Mouse (Mus musculus) embryo, embryonic 11 days (tissue): Measurements from ENCODE around the gene Gm49380.
A peak's percentile ranks its signal among the peaks of the same experiment; 100 is the strongest.
"Not testable (repeated sequence)": the region's sequence is repeated elsewhere in the genome, so short reads cannot be mapped to it uniquely, and the experiment has no call there.

ENCODE experiments used
- DNase-seq: peaks from one replicate; pipeline ENCODE4 v3.0.0-alpha.2; 2015

Gene Gm49380

GRCm38 (mm10) chr9:44124317-44124716 lies 11.0 kb upstream of the Gm49380 start:
- DNase-seq, result no peak

- DNase-seq, result no peak
Measured at GRCm38 (mm10) chr9:44119948-44120465, 6.7 kb upstream of the Gm49380 start.

- peak; percentile 45 for DNase-seq
Measured at GRCm38 (mm10) chr9:44119011-44119410, 5.7 kb upstream of the Gm49380 start.

- no peak for DNase-seq
Measured at GRCm38 (mm10) chr9:44116182-44116581, 2.9 kb upstream of the Gm49380 start.

GRCm38 (mm10) chr9:44115599-44115998 lies 2.3 kb upstream of the Gm49380 start:
- no peak for DNase-seq

GRCm38 (mm10) chr9:44114453-44114852 lies 1.2 kb upstream of the Gm49380 start:
- DNase-seq, result no peak

GRCm38 (mm10) chr9:44111909-44112308 lies 1.4 kb downstream of the Gm49380 start:
- not testable (repeated sequence) for DNase-seq

GRCm38 (mm10) chr9:44109360-44110095 lies 3.8 kb downstream of the Gm49380 start:
- DNase-seq, result peak; percentile 77

- no peak for DNase-seq
Measured at GRCm38 (mm10) chr9:44108269-44109055, 4.8 kb downstream of the Gm49380 start.

GRCm38 (mm10) chr9:44107557-44108179 lies 5.6 kb downstream of the Gm49380 start:
- peak; percentile 67 for DNase-seq

- DNase-seq, result no peak
Measured at GRCm38 (mm10) chr9:44107110-44107509, 6.2 kb downstream of the Gm49380 start, which contains the start of gene C1qtnf5. TSS of gene C1qtnf5 (plus strand) at chr9:44107245.

- no peak for DNase-seq
Measured at GRCm38 (mm10) chr9:44106596-44106995, 6.7 kb downstream of the Gm49380 start.

- no peak for DNase-seq
Measured at GRCm38 (mm10) chr9:44106182-44106581, 7.1 kb downstream of the Gm49380 start.

GRCm38 (mm10) chr9:44105781-44106180 lies 7.5 kb downstream of the Gm49380 start:
- DNase-seq, result no peak

GRCm38 (mm10) chr9:44104881-44105280 lies 8.4 kb downstream of the Gm49380 start:
- DNase-seq, result no peak

- DNase-seq, result peak; percentile 29
Measured at GRCm38 (mm10) chr9:44101490-44101889, 11.8 kb downstream of the Gm49380 start, which contains the start of gene Mfrp. TSS of gene Mfrp (plus strand) at chr9:44101729.

- DNase-seq, result no peak
Measured at GRCm38 (mm10) chr9:44096536-44096935, 16.8 kb downstream of the Gm49380 start.

- no peak for DNase-seq
Measured at GRCm38 (mm10) chr9:44095781-44096180, 17.5 kb downstream of the Gm49380 start.

- no peak for DNase-seq
Measured at GRCm38 (mm10) chr9:44094737-44095136, 18.6 kb downstream of the Gm49380 start.

- peak; percentile 84 for DNase-seq
Measured at GRCm38 (mm10) chr9:44093612-44094503, 19.4 kb downstream of the Gm49380 start.

GRCm38 (mm10) chr9:44088877-44089608 lies 24.3 kb downstream of the Gm49380 start:
- DNase-seq, result no peak
